Mouse (Mus musculus): Measurements from ENCODE around the gene Gjd3. TPM values are rescaled to one million over a fixed set of nuclear protein-coding genes. Genes with fewer than 3 reads are reported as not detected.
"Not testable (repeated sequence)": the region's sequence is repeated elsewhere in the genome, so short reads cannot be mapped to it uniquely, and the experiment has no call there.

The Gjd3 gene
- total RNA-seq (2021), result not detected in 2 replicates
- long read RNA-seq, experiment 1, result 0 reads
- long read RNA-seq, experiment 2, result 0 reads

- no peak for DNase-seq
These were observed at the start of gene Gjd3 for GRCm38 (mm10) chr11:98982773-98983133. Gjd3 (minus strand) TSS chr11:98983016.

- DNase-seq, result no peak
These were observed 44.2 kb upstream of the Gjd3 start for GRCm38 (mm10) chr11:99026899-99027440.

GRCm38 (mm10) chr11:99025878-99026277 lies 43.1 kb upstream of the Gjd3 start:
- no peak for DNase-seq

GRCm38 (mm10) chr11:99024468-99025134 lies 41.8 kb upstream of the Gjd3 start:
- DNase-seq, result no peak

- peak; percentile 90 for DNase-seq
These were observed 41.0 kb upstream of the Gjd3 start, which contains the start of gene Top2a for GRCm38 (mm10) chr11:99023500-99024467. Top2a (minus strand) TSS chr11:99024189.

- no peak for DNase-seq
These were observed 40.3 kb upstream of the Gjd3 start for GRCm38 (mm10) chr11:99023094-99023493.

GRCm38 (mm10) chr11:99022384-99022933 lies 39.6 kb upstream of the Gjd3 start:
- no peak for DNase-seq

- no peak for DNase-seq
These were observed 37.0 kb upstream of the Gjd3 start for GRCm38 (mm10) chr11:99019844-99020243.

GRCm38 (mm10) chr11:99013856-99014255 lies 31.0 kb upstream of the Gjd3 start:
- DNase-seq, result no peak

- no peak for DNase-seq
These were observed 27.9 kb upstream of the Gjd3 start for GRCm38 (mm10) chr11:99010706-99011105.

- no peak for DNase-seq
These were observed 27.3 kb upstream of the Gjd3 start for GRCm38 (mm10) chr11:99010124-99010523.

GRCm38 (mm10) chr11:99006788-99007187 lies 24.0 kb upstream of the Gjd3 start:
- no peak for DNase-seq

- DNase-seq, result no peak
These were observed 16.4 kb upstream of the Gjd3 start for GRCm38 (mm10) chr11:98999243-98999642.

- DNase-seq, result no peak
These were observed 16.0 kb upstream of the Gjd3 start for GRCm38 (mm10) chr11:98998776-98999175.

- DNase-seq, result no peak
These were observed 14.8 kb upstream of the Gjd3 start for GRCm38 (mm10) chr11:98997659-98998058.

- no peak for DNase-seq
These were observed 13.2 kb upstream of the Gjd3 start for GRCm38 (mm10) chr11:98995987-98996386.

- DNase-seq, result no peak
These were observed 8.1 kb upstream of the Gjd3 start for GRCm38 (mm10) chr11:98990866-98991265.

- DNase-seq, result not testable (repeated sequence)
These were observed 5.4 kb upstream of the Gjd3 start for GRCm38 (mm10) chr11:98988260-98988659.

- no peak for DNase-seq
These were observed 2.7 kb upstream of the Gjd3 start for GRCm38 (mm10) chr11:98985542-98985941.

GRCm38 (mm10) chr11:98983551-98983950 lies 735 bp upstream of the Gjd3 start:
- no peak for DNase-seq

- DNase-seq, result peak; percentile 83
These were observed 631 bp downstream of the Gjd3 start for GRCm38 (mm10) chr11:98981997-98982772.
